In genomic region chr1:73910701-73911100, GRCm38 (mm10) we compare ENCODE assay signal across 16 mouse cellular contexts.
DNase-seq lines count a peak whose midpoint lies in the region; ATAC-seq lines count a peak whose summit lies in the region.
"Had no signal": no experiment of that assay in that cellular context is flagged by ENCODE, and none has a peak within 500 bp of the region (broad histone marks: within the 10 kb centered on the region; RNA-seq: fewer than 3 reads in every experiment).

No protein-coding gene starts in this region.

- no peak for ATAC-seq in kidney, embryonic 16.5 days (ENCODE audit: low FRiP score, low TSS enrichment)
- ATAC-seq: inflammation-experienced regulatory T-cells, adult 6 months; midbrain, embryonic 15.5 days had no signal

- H3K36me3 ChIP-seq in kidney, embryonic 16.5 days (ENCODE audit: insufficient read depth, low read length): peaks cover 10% of the 10 kb centered on the region
- H3K36me3 ChIP-seq: forebrain, embryonic 12.5 days; midbrain, embryonic 15.5 days had no signal

- peaks cover 14% of the 10 kb centered on the region for H3K4me1 ChIP-seq in kidney, embryonic 16.5 days (ENCODE audit: insufficient read depth, low read length)

- 48% methylated on average over 8 of the region's 8 CpGs for WGBS in kidney, embryonic 16.5 days

- no peak overlapping the region for H3K27ac ChIP-seq in kidney, embryonic 16.5 days (ENCODE audit: low read length)
- H3K27ac ChIP-seq: embryonic facial prominence, embryonic 13.5 days; forebrain, embryonic 12.5 days; limb, embryonic 13.5 days; midbrain, embryonic 15.5 days had no signal

- no peak overlapping the region for H3K9ac ChIP-seq in kidney, embryonic 16.5 days (replicated peaks; ENCODE audit: low read length)
- H3K9ac ChIP-seq: embryonic facial prominence, embryonic 13.5 days; forebrain, embryonic 12.5 days; limb, embryonic 13.5 days; lung, embryonic 14.5 days; midbrain, embryonic 15.5 days had no signal

- H3K27me3 ChIP-seq in kidney, embryonic 16.5 days (ENCODE audit: insufficient read depth, low read length): no peaks in the 10 kb centered on the region
- H3K27me3 ChIP-seq: embryonic facial prominence, embryonic 13.5 days; forebrain, embryonic 12.5 days; limb, embryonic 13.5 days; midbrain, embryonic 15.5 days had no signal

- intact Hi-C loops in left cerebral cortex, postnatal 25 days (cut with DNase I): no loop called here

- no peak overlapping the region for H3K4me3 ChIP-seq in kidney, embryonic 16.5 days (ENCODE audit: low read length)
- H3K4me3 ChIP-seq: embryonic facial prominence, embryonic 13.5 days; forebrain, embryonic 12.5 days; limb, embryonic 13.5 days; midbrain, embryonic 15.5 days had no signal

- DNase-seq in frontal cortex, postnatal 10 days (ENCODE audit: low spot score in 2 of 2): peak; percentile 5
- DNase-seq in frontal cortex, postnatal 25 days (ENCODE audit: low spot score in 2 of 2): no peak
- peak; percentile 21 for DNase-seq in kidney, adult 18-20 months
- DNase-seq in right cerebral cortex, postnatal 25 days: peak; percentile 3
- no peak for DNase-seq in right cerebral cortex, adult 18-20 months
- peak; percentile 11 to 20 for DNase-seq in kidney, postnatal 4 days
- no peak for DNase-seq in left cerebral cortex, postnatal 25 days (ENCODE audit: low spot score in 2 of 2)
- DNase-seq: cerebellum, postnatal 36 days; layer of hippocampus, postnatal 36 days; lung, embryonic 14.5 days had no signal

- no peaks in the 10 kb centered on the region for H3K9me3 ChIP-seq in kidney, embryonic 16.5 days (ENCODE audit: low read length)
- H3K9me3 ChIP-seq: embryonic facial prominence, embryonic 13.5 days; forebrain, embryonic 12.5 days; limb, embryonic 13.5 days; midbrain, embryonic 15.5 days had no signal

- H3K4me2 ChIP-seq in kidney, embryonic 16.5 days (replicated peaks; ENCODE audit: low read depth, low read length): no peak overlapping the region
- H3K4me2 ChIP-seq: embryonic facial prominence, embryonic 13.5 days; forebrain, embryonic 12.5 days; limb, embryonic 13.5 days; lung, embryonic 14.5 days; midbrain, embryonic 15.5 days had no signal

Comparison
In these comparisons a context has a peak if more than half of its experiments do, and no peak if none do; other contexts are left out.
1. DNase-seq: peak in frontal cortex, postnatal 10 days (2 of 2), kidney, adult 18-20 months (single experiment), right cerebral cortex, postnatal 25 days (single experiment) and kidney, postnatal 4 days (2 of 2); none in frontal cortex, postnatal 25 days (0 of 2), right cerebral cortex, adult 18-20 months (single experiment) and left cerebral cortex, postnatal 25 days (0 of 2).